ENCODE assay signal across 9 mouse cellular contexts in genomic region chr16:18211417-18212171, GRCm38 (mm10). TPM values are rescaled to one million over a fixed set of nuclear protein-coding genes. Genes with fewer than 3 reads are reported as not detected.
DNase-seq lines count a peak whose midpoint lies in the region; ATAC-seq lines count a peak whose summit lies in the region.
"Had no signal": no experiment of that assay in that cellular context is flagged by ENCODE, and none has a peak within 500 bp of the region (broad histone marks: within the 10 kb centered on the region; RNA-seq: fewer than 3 reads in every experiment).

No protein-coding gene starts in this region.

- no peaks in the 10 kb centered on the region for H3K36me3 ChIP-seq in intestine, embryonic 15.5 days
- H3K36me3 ChIP-seq in midbrain, embryonic 11.5 days (ENCODE audit: control insufficient read depth, insufficient read depth, low read length): no peaks in the 10 kb centered on the region

- no peaks in the 10 kb centered on the region for H3K9me3 ChIP-seq in intestine, embryonic 15.5 days
- H3K9me3 ChIP-seq in midbrain, embryonic 11.5 days (ENCODE audit: control insufficient read depth, low read length): no peaks in the 10 kb centered on the region

- H3K9ac ChIP-seq in intestine, embryonic 15.5 days: no peak overlapping the region
- H3K9ac ChIP-seq in midbrain, embryonic 11.5 days (ENCODE audit: low read length): no peak overlapping the region

- no peak overlapping the region for H3K4me3 ChIP-seq in intestine, embryonic 15.5 days (replicated peaks)
- H3K4me3 ChIP-seq in midbrain, embryonic 11.5 days (ENCODE audit: low read depth, low read length): no peak overlapping the region
- H3K4me3 ChIP-seq: myocyte had no signal

- no peak overlapping the region for H3K4me2 ChIP-seq in intestine, embryonic 15.5 days (replicated peaks)
- no peak overlapping the region for H3K4me2 ChIP-seq in midbrain, embryonic 11.5 days

- peak; percentile 49 for DNase-seq in WW6 (ENCODE audit: low read depth, low spot score)
- DNase-seq in cerebellum, adult 9-10 months: peak; percentile 91
- DNase-seq in frontal cortex, postnatal 14 days (ENCODE audit: low spot score in 2 of 2): peak; percentile 78 to 93
- peak; percentile 96 to 97 for DNase-seq in left cerebral cortex, postnatal 14 days (ENCODE audit: low spot score in 2 of 2)
- peak; percentile 99 for DNase-seq in midbrain, embryonic 11.5 days (ENCODE audit: low spot score, missing footprints)
- peak; percentile 74 for DNase-seq in skeletal muscle tissue, adult 2 months (ENCODE audit: low read depth, low spot score)
- DNase-seq in yolk sac, embryonic 10.5 days (ENCODE audit: low spot score): peak; percentile 42

- H3K27ac ChIP-seq in intestine, embryonic 15.5 days: no peak overlapping the region
- no peak overlapping the region for H3K27ac ChIP-seq in midbrain, embryonic 11.5 days (ENCODE audit: low read depth, low read length)

- H3K27me3 ChIP-seq in intestine, embryonic 15.5 days (replicated peaks): no peaks in the 10 kb centered on the region
- H3K27me3 ChIP-seq in midbrain, embryonic 11.5 days (ENCODE audit: control insufficient read depth, insufficient read depth, low read length): no peaks in the 10 kb centered on the region

- whole genome bisulfite sequencing in intestine, embryonic 15.5 days: 38% methylated on average over 10 of the region's 10 CpGs
- 52% methylated on average over 10 of the region's 10 CpGs for WGBS in midbrain, embryonic 11.5 days

- intact Hi-C loops in left cerebral cortex, postnatal 14 days (cut with DNase I): loop anchor here (1.0 to 10.0 kb wide), 5 partner anchors 34 to 287 kb away; partner anchors contain the start of genes Dgcr6, Rtn4r and Slc25a1

- peak; percentile 63 for ATAC-seq in intestine, embryonic 15.5 days
- no peak for ATAC-seq in midbrain, embryonic 11.5 days (ENCODE audit: low FRiP score)

- H3K4me1 ChIP-seq in intestine, embryonic 15.5 days (replicated peaks): peaks cover 6% of the 10 kb centered on the region; the same call in 1 of the 2 replicates
- H3K4me1 ChIP-seq in midbrain, embryonic 11.5 days (ENCODE audit: control insufficient read depth, insufficient read depth, low read length): peaks cover 23% of the 10 kb centered on the region

RNA-seq across cellular contexts. Expression of gene Ccdc188, which starts 6.1 kb away (rescaled TPM):
- polyA plus RNA-seq in intestine, embryonic 15.5 days (2015; fragmentation: Nextera tagmentation; extraction: Ambion mirVana): not detected in 2 replicates
- not detected for total RNA-seq in left cerebral cortex, postnatal 14 days (2021)
- polyA plus RNA-seq in midbrain, embryonic 11.5 days (2014; fragmentation: Nextera tagmentation; extraction: Ambion mirVana): not detected in 2 replicates
- polyA plus RNA-seq: myocyte had no signal

RNA-seq across cellular contexts. Expression of gene Zdhhc8, which starts 23.3 kb away (rescaled TPM):
- polyA plus RNA-seq in intestine, embryonic 15.5 days (2015; fragmentation: Nextera tagmentation; extraction: Ambion mirVana): 11.5 and 11.6 TPM in 2 replicates
- total RNA-seq in left cerebral cortex, postnatal 14 days (2021): 100 to 1,000 TPM; 151 to 155 TPM
- 7.1 and 8.4 TPM in 2 replicates for polyA plus RNA-seq in midbrain, embryonic 11.5 days (2014; fragmentation: Nextera tagmentation; extraction: Ambion mirVana)

RNA-seq across cellular contexts. Expression of gene Trmt2a, which starts 36.9 kb away (rescaled TPM):
- polyA plus RNA-seq in intestine, embryonic 15.5 days (2015; fragmentation: Nextera tagmentation; extraction: Ambion mirVana): 102 and 107 TPM in 2 replicates
- total RNA-seq in left cerebral cortex, postnatal 14 days (2021): 10 to 100 TPM; 42.1 to 50.2 TPM
- 90.4 and 104 TPM in 2 replicates for polyA plus RNA-seq in midbrain, embryonic 11.5 days (2014; fragmentation: Nextera tagmentation; extraction: Ambion mirVana)

RNA-seq across cellular contexts. Expression of gene Ranbp1, which starts 36.9 kb away (rescaled TPM):
- 535 and 668 TPM in 2 replicates for polyA plus RNA-seq in intestine, embryonic 15.5 days (2015; fragmentation: Nextera tagmentation; extraction: Ambion mirVana)
- total RNA-seq in left cerebral cortex, postnatal 14 days (2021): 100 to 1,000 TPM in 1 of 2 experiments, 10 to 100 TPM in 1; 88.1 to 106 TPM
- polyA plus RNA-seq in midbrain, embryonic 11.5 days (2014; fragmentation: Nextera tagmentation; extraction: Ambion mirVana): 1,256 and 1,339 TPM in 2 replicates

RNA-seq across cellular contexts. Expression of gene Gm49776, which starts 46.5 kb away (rescaled TPM):
- 3.3 TPM in 1 of 2 replicates, not detected in the other for polyA plus RNA-seq in intestine, embryonic 15.5 days (2015; fragmentation: Nextera tagmentation; extraction: Ambion mirVana)
- total RNA-seq in left cerebral cortex, postnatal 14 days (2021): not detected
- polyA plus RNA-seq in midbrain, embryonic 11.5 days (2014; fragmentation: Nextera tagmentation; extraction: Ambion mirVana): 1.4 TPM in 1 of 2 replicates, not detected in the other

Comparison
In these comparisons a context has a peak if more than half of its experiments do, and no peak if none do; other contexts are left out.
1. DNase-seq: peak in every context shown above with its lines; median percentile 99 in midbrain, embryonic 11.5 days; 96 in left cerebral cortex, postnatal 14 days; 91 in cerebellum, adult 9-10 months; 86 in frontal cortex, postnatal 14 days; 74 in skeletal muscle tissue, adult 2 months; 49 in WW6; 42 in yolk sac, embryonic 10.5 days.